Mouse (Mus musculus) stomach, embryonic 14.5 days (tissue): ENCODE measurements at regions not wholly inside any gene's neighbourhood (a gene's known extent, or its start where the extent isn't known, plus 50 kb on each side); places are given as distances from the start of the nearest gene placed in this dataset.

ENCODE experiments used
- ATAC-seq: fragments of 200-750 bp; cut with Nextera tagmentation; 2 replicates; pipeline ENCODE4 v1.8.0; 2017; ENCODE audit warnings: low read depth, moderate TSS enrichment; ENCODE audit not compliant: insufficient number of reproducible peaks, insufficient read depth, low FRiP score
- H3K27ac ChIP-seq: fragments of 300-500 bp; sonication (generic); 2 replicates; pipeline ENCODE4 v1.5.1; 2014; ENCODE audit warnings: mild to moderate bottlenecking, low read length, moderate library complexity, mixed read lengths
- H3K27me3 ChIP-seq: fragments of 300-500 bp; sonication (generic); 2 replicates; pipeline ENCODE4 v1.6.1; 2014; ENCODE audit warnings: low read length, control low read depth, mixed read lengths; ENCODE audit not compliant: control insufficient read depth, insufficient read depth
- H3K36me3 ChIP-seq: fragments of 300-500 bp; sonication (generic); 2 replicates; pipeline ENCODE4 v1.6.1; 2014; ENCODE audit warnings: mild to moderate bottlenecking, control low read depth, low read length, moderate library complexity, mixed read lengths; ENCODE audit not compliant: control insufficient read depth, insufficient read depth
- H3K4me1 ChIP-seq: fragments of 300-500 bp; sonication (generic); 2 replicates; pipeline ENCODE4 v1.6.1; 2014; ENCODE audit warnings: low read length, control low read depth, mixed read lengths; ENCODE audit not compliant: control insufficient read depth, insufficient read depth
- H3K4me2 ChIP-seq: fragments of 300-500 bp; sonication (generic); replicated peaks from 2 replicates; pipeline ENCODE4 v1.6.1; 2014; ENCODE audit warnings: low read depth, low read length, control low read depth
- H3K4me3 ChIP-seq: fragments of 300-500 bp; sonication (generic); 2 replicates; pipeline ENCODE4 v1.5.1; 2014; ENCODE audit warnings: low read depth, low read length, control low read depth
- H3K9ac ChIP-seq: fragments of 300-500 bp; sonication (generic); replicated peaks from 2 replicates; pipeline ENCODE4 v1.6.1; 2014; ENCODE audit warnings: low read depth, mild to moderate bottlenecking, control low read depth, low read length, moderate library complexity, mixed read lengths
- H3K9me3 ChIP-seq: fragments of 300-500 bp; sonication (generic); 2 replicates; pipeline ENCODE4 v1.6.1; 2016; ENCODE audit warnings: low read depth, low read length, control low read depth; ENCODE audit not compliant: control insufficient read depth
- WGBS: fragments of 180-500 bp; shearing (Covaris S2); extraction: QIAGEN DNeasy Blood & Tissue Kit; methylation state at CpG from one replicate; pipeline ENCODE4 v1.1.7; 2014; 5-methylcytosine and 5-hydroxymethylcytosine counted together

DNA sequence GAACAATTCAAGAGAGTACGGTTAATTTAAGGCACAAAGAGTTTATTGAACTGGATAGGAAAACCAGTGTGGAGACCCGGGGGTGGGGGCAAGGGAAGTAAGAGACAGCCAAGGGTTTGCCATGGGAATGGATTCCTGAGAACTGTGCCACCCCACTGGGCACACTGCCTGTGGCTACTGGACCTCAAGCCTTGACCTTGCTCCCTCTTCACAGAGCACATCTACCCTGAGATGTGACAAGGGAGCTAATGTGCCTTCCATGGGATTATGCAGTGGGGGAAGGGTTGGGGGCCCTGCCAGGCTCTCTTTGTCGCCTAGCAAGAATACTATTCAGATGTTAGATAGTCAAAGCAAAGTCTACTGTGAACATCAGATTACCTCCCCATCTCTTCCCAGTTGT is 294.2 kb upstream of the Stt3b start:
- WGBS, result 87% methylated on average over 3 of the region's 3 CpGs

DNA sequence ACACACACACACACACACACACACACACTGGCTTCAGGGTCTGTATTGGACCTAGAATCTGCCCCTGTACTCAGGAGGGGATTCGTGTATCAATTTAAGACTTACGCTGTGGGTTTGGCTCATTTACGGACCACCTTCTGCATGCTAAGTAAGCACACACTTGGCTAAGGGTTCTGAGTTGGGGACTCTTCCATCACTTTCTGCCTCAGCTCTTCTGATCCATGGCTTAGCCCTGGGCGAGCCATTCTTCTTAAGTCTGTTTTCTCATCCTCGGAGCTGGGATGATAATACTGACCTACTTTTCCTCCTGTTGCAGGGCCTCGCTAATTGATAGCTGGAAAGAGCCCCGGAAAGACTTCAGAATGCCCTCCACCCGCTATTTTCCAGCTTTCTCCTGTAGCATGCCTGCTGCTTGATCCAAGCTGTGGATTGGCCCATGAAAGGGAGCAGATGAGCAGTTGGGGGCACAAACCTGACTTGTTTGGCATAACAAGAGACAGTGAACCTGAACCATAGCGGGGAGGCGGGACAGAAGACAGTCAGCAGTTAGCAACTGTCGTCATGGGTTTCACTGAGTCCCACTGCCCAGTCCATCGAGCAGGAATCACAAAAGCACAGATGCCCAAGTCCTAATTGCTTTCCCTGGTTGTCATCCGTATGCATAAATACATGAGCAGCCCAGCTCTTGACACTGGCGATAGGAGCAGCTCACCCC is 294.9 kb upstream of the Stt3b start:
- H3K9ac ChIP-seq, result no peak overlapping the region
- H3K4me1 ChIP-seq, result no peaks in the 10 kb centered on the region
- H3K4me3 ChIP-seq, result no peak overlapping the region
- H3K36me3 ChIP-seq, result no peaks in the 10 kb centered on the region
- no peak overlapping the region for H3K4me2 ChIP-seq
- no peaks in the 10 kb centered on the region for H3K9me3 ChIP-seq
- no peak for ATAC-seq
- no peak overlapping the region for H3K27ac ChIP-seq
- H3K27me3 ChIP-seq, result no peaks in the 10 kb centered on the region
- 75% methylated on average over 14 of the region's 14 CpGs for WGBS

More for the DNA sequence above, 294.2 kb upstream of the Stt3b start:
- no peaks in the 10 kb centered on the region for H3K9me3 ChIP-seq
- no peaks in the 10 kb centered on the region for H3K27me3 ChIP-seq
- no peak overlapping the region for H3K4me3 ChIP-seq
- no peak overlapping the region for H3K27ac ChIP-seq
- no peak overlapping the region for H3K4me2 ChIP-seq
- no peaks in the 10 kb centered on the region for H3K4me1 ChIP-seq
- H3K9ac ChIP-seq, result no peak overlapping the region
- H3K36me3 ChIP-seq, result no peaks in the 10 kb centered on the region
- no peak for ATAC-seq

DNA sequence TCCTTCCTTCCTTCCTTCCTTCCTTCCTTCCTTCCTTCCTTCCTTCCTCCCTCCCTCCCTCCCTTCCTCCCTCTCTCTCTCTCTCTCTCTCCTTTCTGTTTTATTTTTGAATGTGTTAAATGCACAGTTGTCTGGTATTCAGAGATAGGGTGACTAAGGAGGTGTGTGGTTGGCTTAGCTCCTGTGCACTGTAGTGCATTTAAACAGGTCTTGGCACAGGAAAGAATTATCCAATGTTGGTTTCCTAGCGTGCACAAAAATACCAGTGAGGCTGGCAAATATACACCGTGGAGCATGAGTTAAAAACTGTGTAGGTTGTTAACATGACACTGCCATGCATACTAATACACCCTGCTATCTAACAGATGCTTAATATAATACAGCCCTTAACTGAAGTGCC is 297.7 kb upstream of the Stt3b start:
- no peaks in the 10 kb centered on the region for H3K9me3 ChIP-seq
- 72% methylated on average over 2 of the region's 2 CpGs for WGBS
- no peak overlapping the region for H3K4me2 ChIP-seq
- no peak overlapping the region for H3K9ac ChIP-seq
- no peak overlapping the region for H3K27ac ChIP-seq
- no peak overlapping the region for H3K4me3 ChIP-seq
- no peaks in the 10 kb centered on the region for H3K27me3 ChIP-seq
- ATAC-seq, result no peak
- no peaks in the 10 kb centered on the region for H3K4me1 ChIP-seq
- H3K36me3 ChIP-seq, result no peaks in the 10 kb centered on the region

- Histone ChIP-seq H3K4me3 (no peak overlapping the region), H3K9me3 (no peaks in the 10 kb centered on the region), H3K4me1 (no peaks in the 10 kb centered on the region), H3K27ac (no peak overlapping the region), H3K9ac (no peak overlapping the region), H3K4me2 (no peak overlapping the region), H3K36me3 (no peaks in the 10 kb centered on the region), H3K27me3 (no peaks in the 10 kb centered on the region)
- WGBS, result 76% methylated on average over 5 of the region's 5 CpGs
- ATAC-seq, result no peak
These were observed 298.2 kb upstream of the Stt3b start for GRCm38 (mm10) chr9:115608377-115608776.

- no peak overlapping the region for H3K4me3 ChIP-seq
- no peaks in the 10 kb centered on the region for H3K36me3 ChIP-seq
- no peaks in the 10 kb centered on the region for H3K27me3 ChIP-seq
- no peak overlapping the region for H3K4me2 ChIP-seq
- 80% methylated on average over 5 of the region's 5 CpGs for WGBS
- ATAC-seq, result no peak
- H3K9ac ChIP-seq, result no peak overlapping the region
- H3K4me1 ChIP-seq, result no peaks in the 10 kb centered on the region
- H3K27ac ChIP-seq, result no peak overlapping the region
- H3K9me3 ChIP-seq, result no peaks in the 10 kb centered on the region
These were observed 299.4 kb upstream of the Gadl1 start for GRCm38 (mm10) chr9:115609904-115610303.

DNA sequence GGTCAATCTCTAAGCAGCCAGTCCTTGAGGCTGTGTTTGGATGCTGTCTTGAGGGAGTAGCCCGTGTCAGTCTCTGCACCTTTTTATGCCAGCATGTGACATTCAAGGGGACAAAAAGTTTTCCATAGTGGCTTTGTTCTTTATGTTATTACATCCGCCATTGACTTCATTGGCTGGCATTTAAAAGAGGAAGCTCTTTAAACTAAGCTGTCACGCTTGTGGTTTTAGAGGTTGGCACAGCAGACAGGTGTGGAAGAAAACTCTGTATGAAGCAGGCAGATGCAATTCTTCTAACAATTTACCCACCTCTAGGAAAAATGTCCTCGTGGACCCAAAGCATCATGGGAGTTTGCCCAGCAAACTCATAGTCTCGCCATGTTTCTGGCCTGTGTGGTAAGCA is 297.5 kb upstream of the Gadl1 start:
- Histone ChIP-seq H3K27ac (no peak overlapping the region), H3K9ac (no peak overlapping the region), H3K4me2 (no peak overlapping the region), H3K4me1 (no peaks in the 10 kb centered on the region), H3K27me3 (no peaks in the 10 kb centered on the region), H3K9me3 (no peaks in the 10 kb centered on the region), H3K36me3 (no peaks in the 10 kb centered on the region), H3K4me3 (no peak overlapping the region)
- 89% methylated on average over 5 of the region's 5 CpGs for WGBS
- no peak for ATAC-seq

GRCm38 (mm10) chr9:115612908-115613307 is 296.3 kb upstream of the Gadl1 start:
- H3K9ac ChIP-seq, result no peak overlapping the region
- 64% methylated on average over 6 of the region's 6 CpGs for WGBS

DNA sequence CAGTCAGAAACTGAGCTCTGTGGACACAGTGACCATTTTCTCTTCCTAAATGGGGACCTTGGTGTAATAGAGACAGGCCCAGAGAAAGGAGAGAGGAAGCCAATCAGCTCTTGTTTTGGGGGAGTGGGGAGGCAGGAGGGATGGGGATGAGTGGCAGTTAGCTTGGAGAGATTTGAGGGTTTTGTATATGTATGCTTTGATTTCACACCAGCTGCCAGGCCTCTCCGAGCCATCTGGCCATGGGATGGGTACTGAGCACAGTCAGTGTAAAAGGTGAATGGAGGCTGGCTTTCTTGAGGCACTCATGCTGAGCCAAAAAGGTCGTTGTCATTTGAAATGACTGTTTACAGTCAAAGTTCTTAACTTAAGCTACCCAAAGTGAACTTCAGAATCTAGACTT is 295.2 kb upstream of the Gadl1 start:
- Histone ChIP-seq H3K4me3 (no peak overlapping the region), H3K4me2 (no peak overlapping the region), H3K27ac (no peak overlapping the region), H3K4me1 (no peaks in the 10 kb centered on the region), H3K9ac (no peak overlapping the region), H3K36me3 (no peaks in the 10 kb centered on the region), H3K27me3 (no peaks in the 10 kb centered on the region), H3K9me3 (no peaks in the 10 kb centered on the region)
- 54% methylated on average over 2 of the region's 2 CpGs for WGBS
- ATAC-seq, result no peak

More at GRCm38 (mm10) chr9:115612908-115613307, 296.3 kb upstream of the Gadl1 start:
- Histone ChIP-seq H3K27ac (no peak overlapping the region), H3K36me3 (no peaks in the 10 kb centered on the region), H3K4me3 (no peak overlapping the region), H3K4me1 (no peaks in the 10 kb centered on the region), H3K4me2 (no peak overlapping the region), H3K27me3 (no peaks in the 10 kb centered on the region), H3K9me3 (no peaks in the 10 kb centered on the region)
- ATAC-seq, result no peak

- Histone ChIP-seq H3K27me3 (no peaks in the 10 kb centered on the region), H3K9ac (no peak overlapping the region), H3K9me3 (no peaks in the 10 kb centered on the region), H3K4me3 (no peak overlapping the region), H3K4me2 (no peak overlapping the region), H3K4me1 (no peaks in the 10 kb centered on the region), H3K27ac (no peak overlapping the region), H3K36me3 (no peaks in the 10 kb centered on the region)
- 71% methylated on average over 6 of the region's 6 CpGs for WGBS
- no peak for ATAC-seq
These were observed 291.3 kb upstream of the Gadl1 start for GRCm38 (mm10) chr9:115617909-115618308.
